Mouse (Mus musculus) ovary, adult 18-20 months (tissue): ENCODE measurements around the gene Dync1li2.

Experiments
- DNase-seq: peaks from one replicate; pipeline ENCODE4 v3.0.0; 2022; ENCODE audit warnings: low spot score, mixed read lengths

The Dync1li2 gene

GRCm38 (mm10) chr8:104442299-104443124 is at the start of gene Dync1li2:
TSS of gene Dync1li2 (minus strand) at chr8:104443047.
- DNase-seq = peak; percentile 78

GRCm38 (mm10) chr8:104479091-104479490 is 36.2 kb upstream of the Dync1li2 start:
- DNase-seq = no peak

- DNase-seq = no peak
Measured at GRCm38 (mm10) chr8:104472465-104472864, 29.6 kb upstream of the Dync1li2 start.

- DNase-seq = no peak
Measured at GRCm38 (mm10) chr8:104467463-104467862, 24.6 kb upstream of the Dync1li2 start.

GRCm38 (mm10) chr8:104452177-104452576 is 9.3 kb upstream of the Dync1li2 start:
- no peak for DNase-seq

GRCm38 (mm10) chr8:104448796-104449195 is 5.9 kb upstream of the Dync1li2 start:
- DNase-seq = no peak

- no peak for DNase-seq
Measured at GRCm38 (mm10) chr8:104446016-104446415, 3.2 kb upstream of the Dync1li2 start.

GRCm38 (mm10) chr8:104445248-104445647 is 2.4 kb upstream of the Dync1li2 start:
- no peak for DNase-seq

- DNase-seq = no peak
Measured at GRCm38 (mm10) chr8:104443125-104443679, 355 bp upstream of the Dync1li2 start.

GRCm38 (mm10) chr8:104441613-104442012 is 1.2 kb downstream of the Dync1li2 start:
- no peak for DNase-seq

- DNase-seq = no peak
Measured at GRCm38 (mm10) chr8:104439461-104439860, 3.4 kb downstream of the Dync1li2 start.

GRCm38 (mm10) chr8:104437494-104438135 is 5.2 kb downstream of the Dync1li2 start:
- DNase-seq = no peak

- no peak for DNase-seq
Measured at GRCm38 (mm10) chr8:104436591-104436990, 6.3 kb downstream of the Dync1li2 start.

- peak; percentile 89 for DNase-seq
Measured at GRCm38 (mm10) chr8:104436038-104436437, 6.8 kb downstream of the Dync1li2 start.

GRCm38 (mm10) chr8:104434826-104435354 is 8.0 kb downstream of the Dync1li2 start:
- no peak for DNase-seq

- no peak for DNase-seq
Measured at GRCm38 (mm10) chr8:104434275-104434674, 8.6 kb downstream of the Dync1li2 start.

GRCm38 (mm10) chr8:104433191-104433842 is 9.5 kb downstream of the Dync1li2 start:
- no peak for DNase-seq

GRCm38 (mm10) chr8:104432656-104433055 is 10.2 kb downstream of the Dync1li2 start:
- no peak for DNase-seq

- no peak for DNase-seq
Measured at GRCm38 (mm10) chr8:104430230-104430629, 12.6 kb downstream of the Dync1li2 start.

- DNase-seq = no peak
Measured at GRCm38 (mm10) chr8:104427703-104428102, 15.1 kb downstream of the Dync1li2 start.

GRCm38 (mm10) chr8:104422313-104422712 is 20.5 kb downstream of the Dync1li2 start:
- no peak for DNase-seq

- no peak for DNase-seq
Measured at GRCm38 (mm10) chr8:104416022-104416421, 26.8 kb downstream of the Dync1li2 start.
